Mouse (Mus musculus) megakaryocyte, embryonic 14.5 days (primary cell): Measurements from ENCODE around the gene Gbp4.
"Not testable (repeated sequence)": the region's sequence is repeated elsewhere in the genome, so short reads cannot be mapped to it uniquely, and the experiment has no call there.

Source experiments
- FLI1 ChIP-seq: IDR thresholded peaks from 2 replicates; pipeline ENCODE4 v1.6.1; 2012; ENCODE audit warnings: low read length, inconsistent platforms, mixed read lengths
- GATA1 ChIP-seq: IDR thresholded peaks from 3 replicates; pipeline ENCODE4 v1.6.1; 2012; ENCODE audit warnings: mixed read lengths, low read length, inconsistent platforms, borderline replicate concordance

- not testable (repeated sequence) for TF ChIP-seq FLI1, GATA1
These were observed 29.6 kb downstream of the Gbp4 start for GRCm38 (mm10) chr5:105109775-105110174.
